Mouse (Mus musculus) embryonic facial prominence, embryonic 11.5 days (tissue): ENCODE measurements around the gene Pld2. TPM values are rescaled to one million over a fixed set of nuclear protein-coding genes. Genes with fewer than 3 reads are reported as not detected.
"Not testable (repeated sequence)": the region's sequence is repeated elsewhere in the genome, so short reads cannot be mapped to it uniquely, and the experiment has no call there.

Experiments
- ATAC-seq: fragments of 200-750 bp; cut with Nextera tagmentation; replicated peaks from 2 replicates; pipeline ENCODE4 v1.8.0; 2017; ENCODE audit warnings: low read depth; ENCODE audit not compliant: insufficient number of reproducible peaks, low FRiP score, low TSS enrichment
- DNase-seq: peaks from one replicate; pipeline ENCODE4 v3.0.0-alpha.2; 2015; ENCODE audit warnings: low spot score
- H3K27ac ChIP-seq: fragments of 300-500 bp; sonication (generic); replicated peaks from 2 replicates; pipeline ENCODE4 v1.5.1; 2014; ENCODE audit warnings: mild to moderate bottlenecking, low read depth, low read length, control low read depth
- H3K27me3 ChIP-seq: fragments of 300-500 bp; sonication (generic); 2 replicates; pipeline ENCODE4 v1.6.1; 2014; ENCODE audit warnings: mild to moderate bottlenecking, low read length, moderate library complexity, mixed read lengths; ENCODE audit not compliant: control insufficient read depth, insufficient read depth
- H3K36me3 ChIP-seq: fragments of 300-500 bp; sonication (generic); replicated peaks from 2 replicates; pipeline ENCODE4 v1.6.1; 2014; ENCODE audit warnings: low read depth, mild to moderate bottlenecking, low read length, moderate library complexity, mixed read lengths; ENCODE audit not compliant: control insufficient read depth, insufficient read depth
- H3K4me1 ChIP-seq: fragments of 300-500 bp; sonication (generic); 2 replicates; pipeline ENCODE4 v1.6.1; 2014; ENCODE audit warnings: low read length, mixed read lengths; ENCODE audit not compliant: control insufficient read depth, insufficient read depth
- H3K4me2 ChIP-seq: fragments of 300-500 bp; sonication (generic); 2 replicates; pipeline ENCODE4 v1.6.1; 2014; ENCODE audit warnings: low read depth, mild to moderate bottlenecking, control low read depth, low read length, moderate library complexity
- H3K4me3 ChIP-seq: fragments of 300-500 bp; sonication (generic); 2 replicates; pipeline ENCODE4 v1.5.1; 2014; ENCODE audit warnings: low read depth, low read length, control low read depth
- H3K9ac ChIP-seq: fragments of 300-500 bp; sonication (generic); replicated peaks from 2 replicates; pipeline ENCODE4 v1.6.1; 2014; ENCODE audit warnings: mild to moderate bottlenecking, control low read depth, low read length
- H3K9me3 ChIP-seq: fragments of 300-500 bp; sonication (generic); replicated peaks from 2 replicates; pipeline ENCODE4 v1.6.1; 2016; ENCODE audit warnings: mild to moderate bottlenecking, low read length, inconsistent platforms, mixed read lengths; ENCODE audit not compliant: control insufficient read depth
- WGBS: fragments of 180-500 bp; shearing (Covaris S2); extraction: QIAGEN DNeasy Blood & Tissue Kit; methylation state at CpG from one replicate; pipeline ENCODE4 v1.1.7; 2014; 5-methylcytosine and 5-hydroxymethylcytosine counted together
- polyA plus RNA-seq: library from polyadenylated mRNA; unstranded; fragments of >200 nt; fragmentation: Nextera tagmentation; extraction: Ambion mirVana; gene quantifications from 2 replicates; pipeline ENCODE4 v1.2.1, GENCODE M21; 2014

Gene Pld2
- polyA plus RNA-seq, 1 experiment from 2014 or later = 1.6 TPM

DNA sequence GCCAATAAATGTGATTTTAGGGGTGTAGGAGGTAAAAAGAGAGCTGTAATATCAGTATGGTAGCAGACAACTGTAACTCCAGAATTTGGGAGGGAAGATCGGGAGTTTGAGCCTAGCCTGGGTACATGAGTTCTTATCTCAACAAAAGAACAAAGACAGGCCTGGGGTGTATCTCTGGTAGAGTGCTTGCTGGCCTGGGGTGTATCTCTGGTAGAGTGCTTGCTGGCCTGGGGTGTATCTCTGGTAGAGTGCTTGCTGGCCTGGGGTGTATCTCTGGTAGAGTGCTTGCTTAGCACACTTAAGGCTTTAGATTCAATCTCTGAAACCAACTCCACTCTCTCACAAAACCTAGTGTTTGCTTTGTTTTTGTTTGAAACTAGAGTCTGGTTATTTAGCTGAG lies 30.8 kb downstream of the Pld2 start:
- DNase-seq, H3K36me3 ChIP-seq, H3K4me1 ChIP-seq, H3K9ac ChIP-seq, H3K4me3 ChIP-seq, H3K9me3 ChIP-seq, ATAC-seq, H3K27ac ChIP-seq, H3K4me2 ChIP-seq, H3K27me3 ChIP-seq: not testable (repeated sequence)
- WGBS = 85% methylated on average over 1 of the region's 1 CpGs

DNA sequence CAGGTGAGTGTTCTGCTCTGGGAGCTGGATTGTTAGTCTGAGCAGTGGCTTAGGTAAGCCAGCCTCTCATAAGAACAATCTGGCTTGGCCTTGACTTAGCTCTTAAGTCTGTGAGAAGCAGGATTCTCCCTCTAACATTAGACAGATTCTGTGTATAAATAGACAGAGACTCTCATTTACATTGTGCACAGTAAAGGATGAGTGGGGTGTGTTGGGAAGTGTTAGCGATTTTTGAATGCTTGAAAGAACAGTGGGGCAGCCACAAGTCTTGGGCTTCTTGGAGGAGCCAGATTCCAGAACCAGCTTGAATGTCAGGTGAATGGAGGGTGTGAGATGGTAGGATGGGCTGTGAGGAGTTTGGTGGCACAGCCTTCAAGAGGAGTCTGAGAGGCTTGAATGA lies 31.8 kb downstream of the Pld2 start:
- Histone ChIP-seq H3K4me1 (no peaks in the 10 kb centered on the region), H3K27ac (no peak overlapping the region), H3K9me3 (no peaks in the 10 kb centered on the region), H3K27me3 (no peaks in the 10 kb centered on the region), H3K9ac (no peak overlapping the region), H3K36me3 (no peaks in the 10 kb centered on the region), H3K4me3 (no peak overlapping the region), H3K4me2 (no peak overlapping the region)
- no peak for DNase-seq
- 92% methylated on average over 1 of the region's 1 CpGs for WGBS
- no peak for ATAC-seq

DNA sequence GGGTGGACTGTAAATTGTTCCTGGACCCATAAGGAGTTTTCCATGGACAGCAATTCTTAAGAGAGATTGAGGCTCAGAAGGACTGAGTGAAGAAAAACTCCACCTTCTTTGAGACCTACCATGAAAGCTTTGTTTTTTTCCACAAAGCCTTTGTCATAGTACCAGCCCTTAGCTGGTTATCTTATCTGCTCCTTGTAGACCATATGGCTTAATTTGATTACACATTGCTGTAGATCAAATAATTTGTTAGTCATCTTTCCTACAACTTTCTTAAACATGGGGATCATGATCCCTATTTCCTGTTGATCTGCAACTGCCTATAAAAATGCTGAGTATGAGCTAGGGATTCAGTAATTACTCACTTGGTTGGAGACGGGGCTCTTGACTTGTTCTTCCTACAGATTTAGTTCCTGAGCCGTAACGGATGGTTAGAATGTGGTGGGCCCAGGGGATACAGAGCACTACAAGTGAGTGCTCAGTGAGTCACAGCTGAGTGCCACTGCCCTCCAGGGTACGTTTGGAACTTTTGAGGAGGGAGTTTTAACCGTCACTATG lies 32.6 kb downstream of the Pld2 start:
- no peaks in the 10 kb centered on the region for H3K36me3 ChIP-seq
- H3K9me3 ChIP-seq = no peaks in the 10 kb centered on the region
- H3K4me2 ChIP-seq = no peak overlapping the region
- no peak overlapping the region for H3K9ac ChIP-seq
- H3K4me3 ChIP-seq = no peak overlapping the region
- no peak for ATAC-seq
- H3K27ac ChIP-seq = no peak overlapping the region
- DNase-seq = no peak
- WGBS = 51% methylated on average over 5 of the region's 5 CpGs
- H3K27me3 ChIP-seq = no peaks in the 10 kb centered on the region
- no peaks in the 10 kb centered on the region for H3K4me1 ChIP-seq

DNA sequence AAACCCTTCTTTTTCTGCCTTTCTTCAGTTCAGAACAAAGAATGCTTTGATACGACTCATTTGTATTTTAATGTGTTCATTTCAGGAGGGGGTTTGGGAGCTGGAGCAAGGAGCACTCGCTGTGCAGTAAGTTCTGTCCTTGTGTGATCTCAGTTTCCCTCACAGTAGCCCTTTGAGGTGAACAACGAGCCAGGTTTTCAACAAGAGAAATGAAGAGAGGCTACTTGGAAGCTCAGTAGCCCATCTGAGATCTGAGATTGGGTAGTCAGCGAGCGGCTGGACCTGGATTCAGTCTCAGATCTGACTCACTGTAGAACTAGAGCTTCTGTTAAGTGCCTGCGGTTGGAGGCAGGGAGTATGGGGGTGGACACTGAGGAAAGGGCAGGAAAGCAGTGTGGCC lies 34.0 kb downstream of the Pld2 start:
- ATAC-seq (no peak), DNase-seq (no peak)
- no peaks in the 10 kb centered on the region for H3K36me3 ChIP-seq
- H3K27me3 ChIP-seq = no peaks in the 10 kb centered on the region
- H3K9ac ChIP-seq = no peak overlapping the region
- WGBS = 79% methylated on average over 6 of the region's 6 CpGs
- no peaks in the 10 kb centered on the region for H3K9me3 ChIP-seq
- no peak overlapping the region for H3K27ac ChIP-seq
- H3K4me2 ChIP-seq = no peak overlapping the region
- no peaks in the 10 kb centered on the region for H3K4me1 ChIP-seq
- no peak overlapping the region for H3K4me3 ChIP-seq

DNA sequence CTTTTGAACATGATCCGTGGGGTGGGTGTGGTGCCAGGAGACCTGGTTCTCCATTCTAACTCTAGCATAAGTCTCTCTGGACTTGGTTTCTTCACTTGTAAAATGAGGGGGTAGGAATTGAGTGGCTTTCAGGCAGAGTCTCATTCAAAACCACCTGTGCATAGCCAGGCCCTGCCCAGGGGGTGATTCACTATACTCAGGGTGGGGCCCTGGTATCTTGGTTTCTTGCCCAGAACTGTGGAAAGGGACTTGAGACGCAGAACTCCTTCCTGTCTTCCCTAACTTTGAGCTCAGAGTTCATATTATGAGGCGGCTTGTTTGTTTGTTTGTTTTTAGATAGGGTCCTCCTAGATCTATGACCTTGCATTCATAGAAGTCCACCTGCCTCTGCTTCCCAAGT lies 37.3 kb downstream of the Pld2 start:
- DNase-seq (no peak), ATAC-seq (no peak)
- H3K9me3 ChIP-seq = no peaks in the 10 kb centered on the region
- H3K4me1 ChIP-seq = peaks cover 3% of the 10 kb centered on the region; the same call in 1 of the 2 replicates
- no peak overlapping the region for H3K4me2 ChIP-seq
- no peaks in the 10 kb centered on the region for H3K36me3 ChIP-seq
- no peak overlapping the region for H3K9ac ChIP-seq
- H3K27ac ChIP-seq = no peak overlapping the region
- H3K27me3 ChIP-seq = no peaks in the 10 kb centered on the region
- no peak overlapping the region for H3K4me3 ChIP-seq
- WGBS = 84% methylated on average over 3 of the region's 3 CpGs

DNA sequence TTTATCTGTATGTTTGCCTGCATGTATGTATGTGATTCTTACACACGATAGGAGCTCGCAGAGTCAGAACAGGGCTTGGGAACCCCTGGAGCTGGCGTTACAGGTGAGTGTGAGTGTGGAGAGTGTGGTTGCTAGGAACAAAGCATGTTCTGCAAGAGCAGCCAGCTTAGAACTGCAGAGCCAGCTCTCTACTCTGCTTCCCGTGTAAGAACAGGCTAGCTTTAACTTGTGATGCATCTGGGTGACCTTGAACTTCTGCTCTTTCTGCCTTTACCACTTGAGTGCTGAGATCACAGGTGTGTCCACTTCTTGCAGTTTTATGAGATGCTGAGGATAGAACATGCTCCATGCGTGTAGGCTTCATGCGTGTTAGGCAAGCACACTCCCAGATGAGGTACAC lies 39.1 kb downstream of the Pld2 start:
- Histone ChIP-seq H3K36me3 (no peaks in the 10 kb centered on the region), H3K4me2 (no peak overlapping the region), H3K27ac (no peak overlapping the region), H3K4me1 (peaks cover 8% of the 10 kb centered on the region), H3K9ac (no peak overlapping the region), H3K4me3 (no peak overlapping the region), H3K9me3 (no peaks in the 10 kb centered on the region), H3K27me3 (no peaks in the 10 kb centered on the region)
- WGBS = 90% methylated on average over 6 of the region's 6 CpGs
- no peak for ATAC-seq
- no peak for DNase-seq

DNA sequence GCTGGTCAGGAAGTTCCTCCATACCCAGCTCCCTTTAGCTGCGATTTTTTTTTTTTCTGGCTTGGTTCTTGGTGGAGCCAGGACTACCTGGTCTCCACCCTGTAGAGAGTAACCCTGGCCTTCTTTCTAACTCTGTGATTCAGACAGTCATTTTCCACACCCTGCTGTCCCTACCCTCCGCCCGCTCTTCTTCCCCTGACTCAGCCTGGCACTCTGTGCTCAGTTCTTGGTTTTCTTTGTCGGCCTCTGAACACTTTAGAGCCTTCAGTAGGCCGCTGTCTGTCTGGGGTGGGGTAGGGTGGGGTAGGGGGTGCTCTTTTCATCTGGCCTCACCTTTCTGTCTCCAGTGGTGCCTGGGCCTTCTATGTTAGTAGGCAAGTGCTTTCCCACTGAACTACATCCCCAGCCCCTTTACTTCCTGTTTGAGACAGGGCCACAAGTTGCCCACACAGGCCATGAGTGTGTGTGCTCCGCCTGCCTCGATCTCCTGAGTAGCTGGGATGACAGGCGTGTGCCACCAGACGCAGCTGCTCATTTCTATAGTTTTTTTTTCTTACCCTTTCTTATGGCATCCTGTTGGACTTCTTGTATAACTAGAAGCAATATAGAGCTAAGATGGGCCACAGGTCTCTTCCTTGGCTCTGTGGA lies 40.0 kb downstream of the Pld2 start:
- H3K4me1 ChIP-seq = peaks cover 8% of the 10 kb centered on the region
- no peak for ATAC-seq
- H3K4me3 ChIP-seq = no peak overlapping the region
- no peaks in the 10 kb centered on the region for H3K9me3 ChIP-seq
- no peaks in the 10 kb centered on the region for H3K36me3 ChIP-seq
- no peak overlapping the region for H3K4me2 ChIP-seq
- no peaks in the 10 kb centered on the region for H3K27me3 ChIP-seq
- no peak overlapping the region for H3K9ac ChIP-seq
- no peak for DNase-seq
- no peak overlapping the region for H3K27ac ChIP-seq
- WGBS = 77% methylated on average over 9 of the region's 9 CpGs

DNA sequence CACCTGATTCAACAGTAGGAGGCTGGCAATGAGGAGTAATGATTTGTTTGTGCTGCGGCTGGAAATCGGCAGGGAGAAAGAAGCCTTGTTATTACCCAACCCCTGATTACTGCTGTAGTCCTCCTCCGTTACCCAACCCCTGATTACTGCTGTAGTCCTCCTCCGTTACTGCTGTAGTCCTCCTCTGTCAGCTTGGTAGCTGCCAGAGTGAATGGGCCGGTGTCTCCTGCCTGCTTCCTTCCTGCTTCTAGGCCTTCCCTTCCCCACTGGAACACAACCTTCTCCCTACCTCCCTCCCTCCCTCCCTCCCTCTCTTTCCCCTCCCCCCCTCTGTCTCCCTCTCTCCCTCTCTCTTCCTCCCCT lies 40.5 kb downstream of the Pld2 start:
- Histone ChIP-seq H3K9me3 (no peaks in the 10 kb centered on the region), H3K36me3 (no peaks in the 10 kb centered on the region), H3K27me3 (no peaks in the 10 kb centered on the region), H3K27ac (no peak overlapping the region), H3K4me1 (peaks cover 8% of the 10 kb centered on the region), H3K4me3 (no peak overlapping the region), H3K4me2 (no peak overlapping the region), H3K9ac (no peak overlapping the region)
- 45% methylated on average over 5 of the region's 5 CpGs for WGBS
- ATAC-seq (no peak), DNase-seq (no peak)
